Mouse (Mus musculus) kidney, embryonic 15.5 days (tissue): ENCODE data around the gene Tmem132d. TPM values are rescaled to one million over a fixed set of nuclear protein-coding genes. Genes with fewer than 3 reads are reported as not detected.
"Not testable (repeated sequence)": the region's sequence is repeated elsewhere in the genome, so short reads cannot be mapped to it uniquely, and the experiment has no call there.

Experiments used
- ATAC-seq: fragments of 200-750 bp; cut with Nextera tagmentation; replicated peaks from 2 replicates; pipeline ENCODE4 v1.8.0; 2017; ENCODE audit warnings: moderate TSS enrichment; ENCODE audit not compliant: low FRiP score
- H3K27ac ChIP-seq: fragments of 300-500 bp; sonication (generic); 2 replicates; pipeline ENCODE4 v1.5.1; 2015; ENCODE audit warnings: mild to moderate bottlenecking, inconsistent platforms
- H3K27me3 ChIP-seq: fragments of 300-500 bp; sonication (generic); 2 replicates; pipeline ENCODE4 v1.6.1; 2015; ENCODE audit warnings: inconsistent platforms
- H3K36me3 ChIP-seq: fragments of 300-500 bp; sonication (generic); 2 replicates; pipeline ENCODE4 v1.6.1; 2015; ENCODE audit warnings: inconsistent platforms
- H3K4me1 ChIP-seq: fragments of 300-500 bp; sonication (generic); 2 replicates; pipeline ENCODE4 v1.6.1; 2015; ENCODE audit warnings: inconsistent platforms
- H3K4me2 ChIP-seq: fragments of 300-500 bp; sonication (generic); 2 replicates; pipeline ENCODE4 v1.6.1; 2015; ENCODE audit warnings: moderate library complexity, mild to moderate bottlenecking, inconsistent platforms
- H3K4me3 ChIP-seq: fragments of 300-500 bp; sonication (generic); replicated peaks from 2 replicates; pipeline ENCODE4 v1.5.1; 2015; ENCODE audit warnings: mild to moderate bottlenecking, inconsistent platforms
- H3K9ac ChIP-seq: fragments of 300-500 bp; sonication (generic); 2 replicates; pipeline ENCODE4 v1.6.1; 2015; ENCODE audit warnings: mild to moderate bottlenecking, inconsistent platforms
- H3K9me3 ChIP-seq: fragments of 300-500 bp; sonication (generic); replicated peaks from 2 replicates; pipeline ENCODE4 v1.6.1; 2016; ENCODE audit warnings: inconsistent platforms
- WGBS: fragments of 180-500 bp; shearing (Covaris S2); methylation state at CpG from one replicate; pipeline ENCODE4 v1.1.7; 2015; ENCODE audit warnings: mixed read lengths; 5-methylcytosine and 5-hydroxymethylcytosine counted together
- polyA plus RNA-seq: library from polyadenylated mRNA; unstranded; fragments of >200 nt; fragmentation: Nextera tagmentation; extraction: Ambion mirVana; gene quantifications from 2 replicates; pipeline ENCODE4 v1.2.1, GENCODE M21; 2015

Gene Tmem132d
- polyA plus RNA-seq, 1 experiment from 2014 or later: 0.30 TPM

DNA sequence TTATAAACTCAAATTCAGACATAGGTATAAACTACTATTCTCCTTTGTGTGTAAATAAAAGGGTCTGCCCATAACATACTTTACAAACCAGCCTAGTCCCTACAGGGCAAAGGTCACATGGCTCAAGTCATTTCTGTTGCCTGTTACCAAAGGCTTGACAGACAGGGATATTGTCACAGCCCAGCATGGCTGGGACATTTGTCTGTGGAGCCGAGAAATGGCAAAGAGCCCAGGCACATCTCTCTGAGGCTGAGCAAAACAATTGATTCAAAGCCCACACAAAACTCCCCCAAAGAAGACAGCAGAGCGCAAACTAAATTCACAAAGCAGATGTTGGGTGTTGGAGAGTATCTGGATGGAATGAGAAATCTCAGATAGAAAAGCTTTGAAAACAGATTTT is 405.8 kb downstream of the Tmem132d start:
- Histone ChIP-seq H3K4me3 (no peak overlapping the region), H3K36me3 (no peaks in the 10 kb centered on the region), H3K27ac (no peak overlapping the region), H3K4me1 (no peaks in the 10 kb centered on the region), H3K9ac (no peak overlapping the region), H3K9me3 (no peaks in the 10 kb centered on the region), H3K27me3 (no peaks in the 10 kb centered on the region), H3K4me2 (no peak overlapping the region)
- ATAC-seq: no peak
- 63% methylated on average over 2 of the region's 2 CpGs for WGBS

DNA sequence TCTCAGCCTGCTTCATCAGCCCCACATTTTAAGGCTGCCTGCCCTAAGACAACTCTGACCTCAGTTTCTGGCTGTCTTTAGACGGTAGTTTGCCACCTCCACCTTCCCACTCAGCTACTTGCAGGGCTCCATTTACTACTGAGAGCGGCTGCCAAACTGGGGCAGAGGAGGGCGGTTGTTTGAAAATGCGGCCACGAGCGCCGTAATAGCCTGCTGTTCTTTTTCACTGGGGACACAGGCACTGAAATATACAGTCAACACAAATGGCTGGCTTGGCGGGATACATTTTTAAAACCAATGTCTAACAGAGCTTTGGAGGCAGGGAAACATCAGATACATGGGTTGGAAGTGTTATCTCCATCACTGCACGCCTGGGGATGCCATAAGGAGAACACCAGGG is 428.2 kb downstream of the Tmem132d start:
- WGBS: 61% methylated on average over 9 of the region's 9 CpGs
- H3K27me3 ChIP-seq: no peaks in the 10 kb centered on the region
- ATAC-seq: no peak

DNA sequence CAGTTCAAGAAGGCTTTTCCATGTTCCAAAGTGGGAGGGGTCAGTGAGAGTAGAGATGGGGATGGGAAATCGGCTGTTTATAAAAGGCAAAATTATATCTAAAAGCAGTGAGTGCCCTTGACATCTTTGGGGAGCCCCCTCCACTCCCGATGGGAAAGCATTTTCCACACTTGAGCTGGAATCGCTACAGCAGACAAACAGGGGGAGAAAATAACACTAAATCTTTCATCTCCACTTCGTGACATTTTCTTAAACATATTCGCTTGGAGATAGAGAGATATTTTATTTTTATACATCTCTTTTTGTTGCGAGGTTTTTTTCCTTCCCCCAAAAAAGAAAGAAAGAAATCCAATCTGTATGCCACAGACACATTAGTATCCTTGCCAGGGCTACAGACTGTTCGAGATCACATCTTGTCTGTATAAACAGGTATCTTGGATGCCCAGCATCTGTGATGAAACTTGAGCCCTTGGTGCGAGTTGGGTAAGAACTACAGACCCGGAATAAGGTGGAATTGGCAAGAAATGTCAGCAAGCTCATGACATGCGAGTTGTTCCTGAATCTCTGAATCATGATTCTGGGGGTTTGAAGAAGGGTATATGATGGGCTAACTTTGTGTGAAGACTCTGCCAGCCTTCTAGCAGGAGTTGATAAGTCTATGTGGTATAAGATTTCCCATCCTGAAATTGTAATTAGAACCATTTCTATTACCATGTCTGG is 436.2 kb downstream of the Tmem132d start:
- H3K27ac ChIP-seq: no peak overlapping the region
- H3K9me3 ChIP-seq: no peaks in the 10 kb centered on the region
- no peak overlapping the region for H3K9ac ChIP-seq
- H3K4me3 ChIP-seq: no peak overlapping the region
- WGBS: 80% methylated on average over 10 of the region's 10 CpGs
- no peaks in the 10 kb centered on the region for H3K27me3 ChIP-seq
- H3K4me1 ChIP-seq: no peaks in the 10 kb centered on the region
- ATAC-seq: no peak
- H3K4me2 ChIP-seq: no peak overlapping the region
- no peaks in the 10 kb centered on the region for H3K36me3 ChIP-seq

More for the DNA sequence above, 428.2 kb downstream of the Tmem132d start:
- Histone ChIP-seq H3K9me3 (no peaks in the 10 kb centered on the region), H3K4me1 (no peaks in the 10 kb centered on the region), H3K36me3 (no peaks in the 10 kb centered on the region), H3K9ac (no peak overlapping the region), H3K27ac (no peak overlapping the region), H3K4me2 (no peak overlapping the region), H3K4me3 (no peak overlapping the region)

DNA sequence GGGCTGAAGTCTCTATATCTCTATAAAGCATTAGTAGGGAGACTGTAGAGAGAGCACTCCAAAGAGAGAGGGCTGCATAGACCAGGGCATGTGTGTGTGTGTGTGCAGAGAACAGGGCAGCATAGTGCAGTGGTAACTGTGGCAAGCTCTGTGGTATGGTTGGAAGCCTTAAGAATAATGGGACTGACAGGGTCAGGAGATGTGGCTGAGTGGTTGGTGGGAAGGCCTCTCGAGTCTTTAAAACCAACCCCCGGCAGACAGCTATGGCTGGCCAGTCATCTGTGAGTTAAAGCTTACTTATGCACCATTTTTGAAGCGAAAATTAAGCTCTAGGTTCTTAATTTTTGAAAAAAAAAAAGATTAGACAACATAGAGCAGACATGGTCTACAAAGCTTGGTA is 439.4 kb downstream of the Tmem132d start:
- Histone ChIP-seq H3K9ac (no peak overlapping the region), H3K9me3 (no peaks in the 10 kb centered on the region), H3K27ac (no peak overlapping the region), H3K27me3 (no peaks in the 10 kb centered on the region), H3K4me2 (no peak overlapping the region), H3K36me3 (no peaks in the 10 kb centered on the region), H3K4me1 (no peaks in the 10 kb centered on the region), H3K4me3 (no peak overlapping the region)
- 61% methylated on average over 3 of the region's 3 CpGs for WGBS
- ATAC-seq: no peak

DNA sequence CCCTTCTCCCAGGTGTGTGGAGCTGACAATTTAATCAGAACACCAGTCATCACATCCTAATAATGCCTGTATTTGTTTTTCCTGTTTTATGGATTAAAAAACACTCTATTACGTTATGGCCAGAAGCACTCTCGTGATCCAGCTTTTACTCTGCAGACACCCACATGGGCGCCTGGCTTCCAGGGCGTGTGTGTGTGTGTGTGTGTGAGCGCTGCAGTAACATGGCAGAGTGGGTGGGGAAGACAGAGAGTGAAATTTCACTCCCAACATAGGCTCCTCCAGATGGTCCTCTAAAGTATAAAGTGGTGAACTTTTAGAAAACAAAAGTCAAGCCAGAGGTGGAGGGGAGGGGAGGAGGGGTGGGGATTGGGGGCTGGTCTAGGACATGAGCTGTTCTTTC is 442.1 kb downstream of the Tmem132d start:
- H3K4me3 ChIP-seq: no peak overlapping the region
- ATAC-seq: no peak
- no peaks in the 10 kb centered on the region for H3K36me3 ChIP-seq
- no peaks in the 10 kb centered on the region for H3K4me1 ChIP-seq
- WGBS: 71% methylated on average over 5 of the region's 5 CpGs
- H3K9ac ChIP-seq: no peak overlapping the region
- H3K27ac ChIP-seq: no peak overlapping the region
- H3K27me3 ChIP-seq: no peaks in the 10 kb centered on the region
- H3K4me2 ChIP-seq: no peak overlapping the region
- H3K9me3 ChIP-seq: no peaks in the 10 kb centered on the region

DNA sequence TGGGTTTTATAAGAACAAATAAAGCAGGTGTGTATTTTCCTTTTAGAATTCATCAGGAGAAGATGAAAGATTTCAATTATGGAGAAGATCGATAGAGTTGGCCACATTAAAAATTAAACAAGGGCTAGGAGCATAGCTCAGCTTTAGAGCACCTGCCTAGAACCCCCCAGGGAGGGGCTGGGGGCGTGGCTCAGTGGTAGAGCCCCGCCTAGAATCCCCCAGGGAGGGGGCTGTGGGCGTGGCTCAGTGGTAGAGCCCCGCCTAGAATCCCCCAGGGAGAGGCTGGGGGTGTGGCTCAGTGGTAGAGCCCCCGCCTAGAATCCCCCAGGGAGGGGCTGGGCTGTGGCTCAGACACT is 452.9 kb downstream of the Tmem132d start:
- ATAC-seq, H3K4me3 ChIP-seq, H3K27ac ChIP-seq, H3K9ac ChIP-seq, H3K9me3 ChIP-seq, H3K27me3 ChIP-seq, H3K4me1 ChIP-seq, H3K4me2 ChIP-seq, H3K36me3 ChIP-seq: not testable (repeated sequence)
- WGBS: 61% methylated on average over 6 of the region's 6 CpGs

DNA sequence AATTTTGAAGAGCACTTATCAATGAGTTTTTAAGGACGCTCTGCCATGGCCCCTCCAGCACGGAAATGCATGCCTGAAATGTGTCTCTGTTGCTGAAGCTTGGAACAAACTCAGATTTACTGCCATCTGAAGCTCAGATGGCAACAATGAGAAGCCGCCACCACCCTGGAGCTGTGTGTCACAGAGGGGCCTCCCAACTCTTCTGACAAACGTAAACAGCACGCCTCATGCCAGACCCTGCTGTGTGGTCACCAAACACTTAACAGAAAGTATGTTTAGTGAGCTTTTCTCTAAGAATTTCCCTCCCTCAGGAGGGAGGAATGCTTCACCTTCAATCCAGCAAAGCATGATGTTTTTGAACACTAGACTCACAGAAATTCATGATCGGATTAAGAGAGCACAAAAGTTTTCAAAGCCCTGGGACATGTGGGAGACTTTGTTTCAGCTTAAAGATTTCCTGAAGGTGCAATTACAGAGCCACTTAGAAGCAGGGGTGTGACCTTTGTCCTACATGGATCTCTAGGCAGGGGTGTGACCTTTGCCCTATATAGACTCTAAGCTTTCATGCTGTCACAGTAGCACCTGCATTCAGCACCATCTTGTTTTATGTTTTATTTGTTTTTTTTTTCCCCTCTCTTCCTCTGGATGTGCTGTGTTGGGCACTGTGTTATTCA is 453.4 kb downstream of the Tmem132d start:
- no peak for ATAC-seq
- no peak overlapping the region for H3K4me2 ChIP-seq
- no peak overlapping the region for H3K9ac ChIP-seq

DNA sequence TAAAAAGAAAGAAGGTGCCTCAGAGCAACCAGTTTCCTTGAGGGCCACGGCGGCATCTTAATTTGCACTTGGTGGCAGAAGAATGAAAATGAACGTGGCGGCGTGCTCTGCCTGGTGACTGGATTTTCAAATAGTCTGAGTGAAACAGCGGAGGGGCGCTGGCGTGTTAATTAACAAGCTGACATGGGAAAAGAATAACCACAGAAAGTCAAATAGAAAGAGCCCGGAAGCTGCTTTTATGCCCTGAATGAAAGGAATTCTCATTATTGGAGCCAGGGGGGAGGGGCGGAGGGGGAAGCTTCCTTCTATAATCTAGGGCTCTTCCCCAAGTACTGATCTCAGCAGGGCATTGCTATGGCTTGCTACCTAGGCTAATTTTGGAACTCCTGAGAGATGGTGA is 456.2 kb downstream of the Tmem132d start:
- no peaks in the 10 kb centered on the region for H3K27me3 ChIP-seq
- WGBS: 75% methylated on average over 10 of the region's 10 CpGs
- no peak overlapping the region for H3K9ac ChIP-seq
- no peak overlapping the region for H3K27ac ChIP-seq
- H3K4me2 ChIP-seq: no peak overlapping the region
- no peaks in the 10 kb centered on the region for H3K36me3 ChIP-seq
- no peak for ATAC-seq
- H3K4me1 ChIP-seq: no peaks in the 10 kb centered on the region
- no peaks in the 10 kb centered on the region for H3K9me3 ChIP-seq
- no peak overlapping the region for H3K4me3 ChIP-seq

More for the DNA sequence above, 453.4 kb downstream of the Tmem132d start:
- Histone ChIP-seq H3K36me3 (no peaks in the 10 kb centered on the region), H3K9me3 (no peaks in the 10 kb centered on the region), H3K27ac (0 out of 2 replicates have a peak overlapping the region, but pooled peaks have one; percentile 32), H3K27me3 (no peaks in the 10 kb centered on the region), H3K4me1 (no peaks in the 10 kb centered on the region), H3K4me3 (no peak overlapping the region)
- WGBS: 29% methylated on average over 6 of the region's 6 CpGs

DNA sequence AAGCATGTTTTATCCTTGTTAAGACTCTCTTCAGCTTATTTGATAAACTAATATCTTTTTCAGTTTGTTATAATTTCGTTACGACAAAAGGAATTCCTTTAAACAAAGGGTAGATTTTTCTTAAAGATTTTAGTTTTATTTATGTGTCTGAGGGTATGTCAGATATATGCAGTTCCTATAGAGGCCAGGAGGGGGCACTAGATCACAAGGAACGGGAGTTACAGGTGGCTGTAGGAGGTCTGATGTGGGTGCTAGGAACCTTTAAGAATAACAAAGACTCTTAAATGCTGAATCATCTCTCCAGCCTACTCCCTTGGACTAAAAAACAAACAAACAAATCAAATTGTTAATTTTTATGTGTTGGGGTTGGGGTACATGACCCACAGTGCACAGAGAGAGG is 467.2 kb downstream of the Tmem132d start:
- WGBS: 90% methylated on average over 3 of the region's 3 CpGs
- ATAC-seq: no peak

DNA sequence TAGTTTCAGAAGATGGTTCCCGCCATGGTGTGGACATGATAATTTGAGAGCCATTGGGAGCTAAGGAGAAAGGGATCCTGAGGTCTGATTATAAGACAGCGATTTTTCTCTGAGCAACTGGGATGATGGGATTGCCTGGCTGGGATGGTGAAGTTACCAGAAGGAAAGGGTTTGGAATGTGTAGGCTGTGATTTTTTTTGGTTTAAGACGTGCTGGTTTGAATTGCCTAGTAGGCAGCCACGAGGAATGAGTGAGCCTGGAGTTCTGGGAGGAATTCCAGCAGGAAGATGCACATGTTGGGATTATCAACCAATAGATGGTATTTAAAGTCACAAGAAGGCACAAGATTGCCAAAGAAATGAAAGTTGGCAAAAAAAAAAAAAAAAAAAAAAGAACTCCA is 470.2 kb downstream of the Tmem132d start:
- Histone ChIP-seq H3K4me3 (no peak overlapping the region), H3K9me3 (no peaks in the 10 kb centered on the region), H3K36me3 (no peaks in the 10 kb centered on the region), H3K4me2 (no peak overlapping the region), H3K9ac (no peak overlapping the region), H3K27ac (no peak overlapping the region), H3K27me3 (no peaks in the 10 kb centered on the region), H3K4me1 (no peaks in the 10 kb centered on the region)
- WGBS: 84% methylated on average over 4 of the region's 4 CpGs
- no peak for ATAC-seq

More for the DNA sequence above, 467.2 kb downstream of the Tmem132d start:
- Histone ChIP-seq H3K27me3 (no peaks in the 10 kb centered on the region), H3K4me3 (no peak overlapping the region), H3K36me3 (no peaks in the 10 kb centered on the region), H3K27ac (no peak overlapping the region), H3K9me3 (no peaks in the 10 kb centered on the region), H3K9ac (no peak overlapping the region), H3K4me2 (no peak overlapping the region), H3K4me1 (no peaks in the 10 kb centered on the region)

DNA sequence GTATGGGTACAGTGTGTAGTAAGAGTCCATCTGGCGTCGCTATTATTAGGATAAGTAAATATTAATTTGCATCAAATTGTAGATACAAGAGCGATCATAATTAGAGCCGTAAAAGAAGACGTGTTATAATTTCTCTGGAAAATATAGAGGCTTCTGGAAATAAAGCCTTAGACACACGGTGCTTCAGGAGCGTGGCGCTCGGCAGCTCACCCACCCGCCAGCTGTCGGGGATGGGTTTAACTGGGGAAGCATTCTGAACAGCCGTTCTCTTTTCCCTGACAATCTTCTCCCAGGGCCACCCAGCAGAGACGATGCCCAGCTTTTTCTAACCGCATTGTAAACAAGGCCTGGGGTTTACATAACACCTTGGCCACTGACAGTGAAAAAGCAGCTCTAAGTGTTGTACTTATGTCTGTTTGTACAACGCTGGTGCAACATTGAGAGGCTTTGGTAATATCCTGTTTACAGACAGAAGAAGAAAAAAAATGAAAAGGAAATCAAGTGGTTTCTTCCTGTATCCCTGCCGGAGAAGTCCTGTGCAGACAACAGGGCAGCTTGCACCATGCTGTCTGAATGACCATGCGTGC is 476.3 kb downstream of the Tmem132d start:
- no peak overlapping the region for H3K4me3 ChIP-seq
- H3K4me2 ChIP-seq: no peak overlapping the region
- H3K9me3 ChIP-seq: no peaks in the 10 kb centered on the region
- no peaks in the 10 kb centered on the region for H3K27me3 ChIP-seq
- H3K27ac ChIP-seq: no peak overlapping the region
- no peaks in the 10 kb centered on the region for H3K4me1 ChIP-seq
- H3K9ac ChIP-seq: no peak overlapping the region
- WGBS: 80% methylated on average over 17 of the region's 17 CpGs
- ATAC-seq: no peak
- H3K36me3 ChIP-seq: no peaks in the 10 kb centered on the region

DNA sequence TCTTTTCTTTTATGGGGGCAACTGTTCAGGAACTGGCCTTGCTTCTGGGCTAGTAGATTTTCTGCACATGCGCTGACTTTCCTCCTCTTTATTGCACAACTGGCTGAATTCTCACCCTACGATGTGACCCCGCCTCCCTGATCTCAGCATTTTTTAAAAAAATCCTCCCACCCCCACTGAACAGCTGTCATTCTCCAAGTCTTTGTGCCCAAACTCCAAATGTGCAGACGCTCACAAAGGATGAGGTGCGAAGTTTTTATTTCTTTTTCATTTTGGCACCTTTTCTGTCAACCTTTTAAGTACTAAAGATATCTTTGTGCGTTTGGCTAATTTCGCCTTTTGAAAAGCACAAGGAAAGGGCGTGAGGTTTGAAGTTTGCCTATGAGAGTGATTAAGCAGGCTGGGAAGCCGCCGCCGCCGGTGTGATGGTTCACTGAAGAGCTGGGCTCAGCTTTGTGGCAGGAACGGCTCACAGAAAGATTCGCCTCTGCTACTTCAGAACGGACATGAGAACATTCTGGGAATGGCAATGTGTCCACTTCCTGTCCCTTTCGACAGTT is 478.6 kb downstream of the Tmem132d start:
- 57% methylated on average over 16 of the region's 16 CpGs for WGBS

More for the DNA sequence above, 478.6 kb downstream of the Tmem132d start:
- Histone ChIP-seq H3K27me3 (no peaks in the 10 kb centered on the region), H3K9me3 (no peaks in the 10 kb centered on the region), H3K4me2 (no peak overlapping the region), H3K9ac (no peak overlapping the region), H3K27ac (no peak overlapping the region), H3K4me3 (no peak overlapping the region), H3K4me1 (no peaks in the 10 kb centered on the region), H3K36me3 (no peaks in the 10 kb centered on the region)
- no peak for ATAC-seq
